Comparison of ENCODE assay signal across 11 mouse cellular contexts in genomic region chr2:168895531-168895930, GRCm38 (mm10).
"Had no signal": no experiment of that assay in that cellular context is flagged by ENCODE, and none has a peak within 500 bp of the region (broad histone marks: within the 10 kb centered on the region; RNA-seq: fewer than 3 reads in every experiment).

No protein-coding gene starts in this region.

- DNase-seq: kidney, adult 18-20 months; kidney, adult 9 months; kidney, postnatal 14 days; kidney, postnatal 4 days; liver, embryonic 13.5 days; lung, adult 2 months; lung, postnatal 14 days; lung, postnatal 4 days; thymus, adult 2 months; thymus, postnatal 14 days; thymus, postnatal 4 days had no signal
